Mouse (Mus musculus) liver, postnatal 0 days (tissue): ENCODE data around the gene Hnrnpab. TPM values are rescaled to one million over a fixed set of nuclear protein-coding genes. Genes with fewer than 3 reads are reported as not detected.

Source experiments
- ATAC-seq: fragments of 200-750 bp; cut with Nextera tagmentation; 2 replicates; pipeline ENCODE4 v1.8.0; 2017; ENCODE audit warnings: mild to moderate bottlenecking, moderate library complexity
- DNase-seq: peaks from one replicate; pipeline ENCODE4 v3.0.0-alpha.2; 2016
- H3K27ac ChIP-seq: fragments of 300-500 bp; sonication (generic); 2 replicates; pipeline ENCODE4 v1.5.1; 2014; ENCODE audit warnings: antibody characterized with exemption, moderate library complexity, mild to moderate bottlenecking, low read depth
- H3K27me3 ChIP-seq: fragments of 300-500 bp; sonication (generic); 2 replicates; pipeline ENCODE4 v1.6.1; 2014; ENCODE audit warnings: low read length, control low read depth, mixed read lengths; ENCODE audit not compliant: insufficient read depth
- H3K36me3 ChIP-seq: fragments of 300-500 bp; sonication (generic); replicated peaks from 2 replicates; pipeline ENCODE4 v1.6.1; 2014; ENCODE audit warnings: mild to moderate bottlenecking, control low read depth, low read length, moderate library complexity, mixed read lengths; ENCODE audit not compliant: insufficient read depth
- H3K4me1 ChIP-seq: fragments of 300-500 bp; sonication (generic); 2 replicates; pipeline ENCODE4 v1.6.1; 2014; ENCODE audit warnings: antibody characterized with exemption, mild to moderate bottlenecking, control low read depth; ENCODE audit not compliant: insufficient read depth
- H3K4me2 ChIP-seq: fragments of 300-500 bp; sonication (generic); 2 replicates; pipeline ENCODE4 v1.6.1; 2014; ENCODE audit warnings: low read depth, mild to moderate bottlenecking, low read length, moderate library complexity, mixed read lengths
- H3K4me3 ChIP-seq: fragments of 300-500 bp; sonication (generic); 2 replicates; pipeline ENCODE4 v1.5.1; 2014; ENCODE audit warnings: low read depth, low read length
- H3K9ac ChIP-seq: fragments of 300-500 bp; sonication (generic); replicated peaks from 2 replicates; pipeline ENCODE4 v1.6.1; 2014; ENCODE audit warnings: mild to moderate bottlenecking, moderate library complexity
- H3K9me3 ChIP-seq: fragments of 300-500 bp; sonication (generic); 2 replicates; pipeline ENCODE4 v1.6.1; 2016; ENCODE audit warnings: mild to moderate bottlenecking, control low read depth, low read length, mixed read lengths
- CTCF ChIP-seq: sonication (generic); IDR thresholded peaks from 2 replicates; pipeline ENCODE4 v1.5.1; 2016; ENCODE audit warnings: antibody characterized with exemption, low read depth
- EP300 ChIP-seq: IDR thresholded peaks from 2 replicates; pipeline ENCODE4 v1.6.1; 2016; ENCODE audit warnings: antibody characterized with exemption, low read depth, mild to moderate bottlenecking
- WGBS: fragments of 180-500 bp; shearing (Covaris S2); extraction: QIAGEN DNeasy Blood & Tissue Kit; methylation state at CpG from one replicate; pipeline ENCODE4 v1.1.7; 2014; ENCODE audit not compliant: insufficient replicate concordance; 5-methylcytosine and 5-hydroxymethylcytosine counted together
- polyA plus RNA-seq: library from polyadenylated mRNA; unstranded; fragments of >200 nt; fragmentation: Nextera tagmentation; extraction: Ambion mirVana; gene quantifications from 2 replicates; pipeline ENCODE4 v1.2.1, GENCODE M21; 2015

Hnrnpab gene
- polyA plus RNA-seq, 1 experiment from 2014 or later: 114 TPM

- H3K4me1 ChIP-seq: no peaks in the 10 kb centered on the region; the same call in none of the 2 replicates
- ATAC-seq: no peak
- 60% methylated on average over 15 of the region's 15 CpGs for WGBS
- H3K27me3 ChIP-seq: no peaks in the 10 kb centered on the region
- DNase-seq: no peak
- no peak overlapping the region for H3K4me2 ChIP-seq
- no peak overlapping the region for H3K4me3 ChIP-seq
- H3K27ac ChIP-seq: no peak overlapping the region
- H3K36me3 ChIP-seq: peaks cover 43% of the 10 kb centered on the region
- no peak overlapping the region for H3K9ac ChIP-seq
- TF ChIP-seq EP300: no peak
- no peak for TF ChIP-seq CTCF
- H3K9me3 ChIP-seq: no peaks in the 10 kb centered on the region
These were observed 23.1 kb upstream of the Hnrnpab start for GRCm38 (mm10) chr11:51629651-51630314.

GRCm38 (mm10) chr11:51627907-51628306 lies 21.3 kb upstream of the Hnrnpab start:
- Histone ChIP-seq H3K4me2 (no peak overlapping the region), H3K4me3 (no peak overlapping the region), H3K27me3 (no peaks in the 10 kb centered on the region), H3K9me3 (no peaks in the 10 kb centered on the region), H3K27ac (no peak overlapping the region), H3K36me3 (peaks cover 61% of the 10 kb centered on the region), H3K9ac (no peak overlapping the region), H3K4me1 (no peaks in the 10 kb centered on the region; the same call in 1 of the 2 replicates)
- no peak for TF ChIP-seq EP300
- TF ChIP-seq CTCF: no peak
- ATAC-seq: no peak
- DNase-seq: no peak
- 90% methylated on average over 8 of the region's 8 CpGs for WGBS

- no peak for ATAC-seq
- no peak overlapping the region for H3K4me3 ChIP-seq
- no peak for DNase-seq
- 87% methylated on average over 9 of the region's 9 CpGs for WGBS
- no peaks in the 10 kb centered on the region; the same call in 1 of the 2 replicates for H3K4me1 ChIP-seq
- no peaks in the 10 kb centered on the region for H3K27me3 ChIP-seq
- H3K36me3 ChIP-seq: peaks cover 62% of the 10 kb centered on the region
- no peak overlapping the region for H3K9ac ChIP-seq
- no peak overlapping the region for H3K27ac ChIP-seq
- H3K9me3 ChIP-seq: no peaks in the 10 kb centered on the region
- no peak for TF ChIP-seq EP300
- no peak for TF ChIP-seq CTCF
- H3K4me2 ChIP-seq: no peak overlapping the region
These were observed 20.8 kb upstream of the Hnrnpab start for GRCm38 (mm10) chr11:51627425-51627824.

- no peak overlapping the region for H3K27ac ChIP-seq
- peak; percentile 44; the same call in 1 of the 2 replicates for ATAC-seq
These were observed 18.7 kb upstream of the Hnrnpab start for GRCm38 (mm10) chr11:51625187-51625820.

GRCm38 (mm10) chr11:51622971-51623491 lies 16.4 kb upstream of the Hnrnpab start:
- DNase-seq (no peak), ATAC-seq (no peak)
- Histone ChIP-seq H3K9ac (no peak overlapping the region), H3K4me2 (no peak overlapping the region), H3K36me3 (peaks cover 54% of the 10 kb centered on the region), H3K4me3 (no peak overlapping the region), H3K4me1 (peaks cover 11% of the 10 kb centered on the region; the same call in 1 of the 2 replicates), H3K27me3 (no peaks in the 10 kb centered on the region), H3K9me3 (no peaks in the 10 kb centered on the region), H3K27ac (no peak overlapping the region)
- WGBS: 83% methylated on average over 7 of the region's 7 CpGs
- no peak for TF ChIP-seq CTCF
- TF ChIP-seq EP300: no peak

More at GRCm38 (mm10) chr11:51625187-51625820, 18.7 kb upstream of the Hnrnpab start:
- peaks cover 63% of the 10 kb centered on the region for H3K36me3 ChIP-seq
- TF ChIP-seq CTCF (no peak), EP300 (no peak)
- WGBS: 71% methylated on average over 5 of the region's 5 CpGs
- H3K4me2 ChIP-seq: no peak overlapping the region
- H3K27me3 ChIP-seq: no peaks in the 10 kb centered on the region
- no peaks in the 10 kb centered on the region for H3K9me3 ChIP-seq
- no peak overlapping the region for H3K9ac ChIP-seq
- DNase-seq: no peak
- no peak overlapping the region for H3K4me3 ChIP-seq
- peaks cover 7% of the 10 kb centered on the region; the same call in 1 of the 2 replicates for H3K4me1 ChIP-seq

GRCm38 (mm10) chr11:51621776-51622175 lies 15.1 kb upstream of the Hnrnpab start:
- DNase-seq (no peak), ATAC-seq (no peak)
- Histone ChIP-seq H3K9me3 (no peaks in the 10 kb centered on the region), H3K36me3 (peaks cover 43% of the 10 kb centered on the region), H3K27ac (no peak overlapping the region), H3K4me1 (peaks cover 11% of the 10 kb centered on the region; the same call in 1 of the 2 replicates), H3K9ac (no peak overlapping the region), H3K27me3 (no peaks in the 10 kb centered on the region), H3K4me3 (no peak overlapping the region), H3K4me2 (no peak overlapping the region)
- 85% methylated on average over 2 of the region's 2 CpGs for WGBS
- TF ChIP-seq EP300 (no peak), CTCF (no peak)
